Mouse (Mus musculus): ENCODE results near the gene Spata13. TPM values are rescaled to one million over a fixed set of nuclear protein-coding genes. Genes with fewer than 3 reads are reported as not detected.
A peak's percentile ranks its signal among the peaks of the same experiment; 100 is the strongest.

Gene Spata13
- polyA plus RNA-seq, 1 experiment from 2014 or later, result 79.6 TPM

- Histone ChIP-seq H3K4me3 (no peak overlapping the region), H3K36me3 (peaks cover 12% of the 10 kb centered on the region), H3K27me3 (no peaks in the 10 kb centered on the region), H3K27ac (replicated peaks) (0 out of 2 replicates have a peak overlapping the region, but pooled peaks have one; percentile 4), H3K4me1 (peaks cover 93% of the 10 kb centered on the region), H3K9ac (replicated peaks) (no peak overlapping the region), H3K9me3 (no peaks in the 10 kb centered on the region), H3K4me2 (replicated peaks) (no peak overlapping the region; the same call in 1 of the 2 replicates)
- WGBS, result 75% methylated on average over 6 of the region's 6 CpGs
- no peak for ATAC-seq (ENCODE audit: low FRiP score, low read depth)
Observed at GRCm38 (mm10) chr14:60641120-60641519, 7.3 kb downstream of the Spata13 start.

- no peak for ATAC-seq (ENCODE audit: low FRiP score, low read depth)
- 78% methylated on average over 1 of the region's 1 CpGs for WGBS
Observed at GRCm38 (mm10) chr14:60642131-60642530, 8.3 kb downstream of the Spata13 start.

GRCm38 (mm10) chr14:60643098-60643870 is 9.5 kb downstream of the Spata13 start:
- 19% methylated on average over 14 of the region's 14 CpGs for WGBS
- no peaks in the 10 kb centered on the region for H3K9me3 ChIP-seq
- peak overlapping the region; percentile 86 for H3K27ac ChIP-seq (replicated peaks)
- no peak overlapping the region for H3K9ac ChIP-seq (replicated peaks)
- no peaks in the 10 kb centered on the region for H3K36me3 ChIP-seq
- ATAC-seq (ENCODE audit: low FRiP score, low read depth), result peak; percentile 91
- H3K4me2 ChIP-seq (replicated peaks), result peak overlapping the region; percentile 39
- H3K4me1 ChIP-seq, result peaks cover 84% of the 10 kb centered on the region
- no peaks in the 10 kb centered on the region for H3K27me3 ChIP-seq
- peak overlapping the region; percentile 10; the same call in 1 of the 2 replicates for H3K4me3 ChIP-seq

More at GRCm38 (mm10) chr14:60642131-60642530, 8.3 kb downstream of the Spata13 start:
- H3K27ac ChIP-seq (replicated peaks), result peak overlapping the region; percentile 86
- peaks cover 11% of the 10 kb centered on the region for H3K36me3 ChIP-seq
- H3K4me1 ChIP-seq, result peaks cover 90% of the 10 kb centered on the region
- peak overlapping the region; percentile 39 for H3K4me2 ChIP-seq (replicated peaks)
- no peaks in the 10 kb centered on the region for H3K27me3 ChIP-seq
- H3K9me3 ChIP-seq, result no peaks in the 10 kb centered on the region
- no peak overlapping the region for H3K4me3 ChIP-seq
- no peak overlapping the region for H3K9ac ChIP-seq (replicated peaks)

GRCm38 (mm10) chr14:60646373-60646772 is 12.6 kb downstream of the Spata13 start:
- 78% methylated on average over 5 of the region's 5 CpGs for WGBS
- peaks cover 60% of the 10 kb centered on the region for H3K4me1 ChIP-seq
- ATAC-seq (ENCODE audit: low FRiP score, low read depth), result no peak
- H3K4me2 ChIP-seq (replicated peaks), result no peak overlapping the region
- no peak overlapping the region for H3K27ac ChIP-seq (replicated peaks)
- H3K9ac ChIP-seq (replicated peaks), result no peak overlapping the region
- H3K4me3 ChIP-seq, result no peak overlapping the region
- H3K36me3 ChIP-seq, result no peaks in the 10 kb centered on the region
- no peaks in the 10 kb centered on the region for H3K27me3 ChIP-seq
- no peaks in the 10 kb centered on the region for H3K9me3 ChIP-seq

GRCm38 (mm10) chr14:60647885-60648284 is 14.1 kb downstream of the Spata13 start:
- no peaks in the 10 kb centered on the region for H3K27me3 ChIP-seq
- no peak for ATAC-seq (ENCODE audit: low FRiP score, low read depth)
- peaks cover 51% of the 10 kb centered on the region for H3K4me1 ChIP-seq
- H3K36me3 ChIP-seq, result no peaks in the 10 kb centered on the region
- no peak overlapping the region for H3K27ac ChIP-seq (replicated peaks)
- H3K4me3 ChIP-seq, result no peak overlapping the region
- H3K9ac ChIP-seq (replicated peaks), result no peak overlapping the region
- no peaks in the 10 kb centered on the region for H3K9me3 ChIP-seq
- 89% methylated on average over 7 of the region's 7 CpGs for WGBS
- no peak overlapping the region for H3K4me2 ChIP-seq (replicated peaks)

GRCm38 (mm10) chr14:60648956-60649355 is 15.2 kb downstream of the Spata13 start:
- Histone ChIP-seq H3K27ac (replicated peaks) (no peak overlapping the region), H3K36me3 (no peaks in the 10 kb centered on the region), H3K27me3 (no peaks in the 10 kb centered on the region), H3K4me2 (replicated peaks) (no peak overlapping the region), H3K4me3 (no peak overlapping the region), H3K4me1 (peaks cover 46% of the 10 kb centered on the region), H3K9ac (replicated peaks) (no peak overlapping the region), H3K9me3 (no peaks in the 10 kb centered on the region)
- WGBS, result 100% methylated on average over 1 of the region's 1 CpGs
- ATAC-seq (ENCODE audit: low FRiP score, low read depth), result no peak

- H3K4me2 ChIP-seq (replicated peaks), result no peak overlapping the region
- H3K4me1 ChIP-seq, result peaks cover 21% of the 10 kb centered on the region
- ATAC-seq (ENCODE audit: low FRiP score, low read depth), result no peak
- no peak overlapping the region for H3K27ac ChIP-seq (replicated peaks)
- H3K4me3 ChIP-seq, result no peak overlapping the region
- no peaks in the 10 kb centered on the region for H3K27me3 ChIP-seq
- no peak overlapping the region for H3K9ac ChIP-seq (replicated peaks)
- 75% methylated on average over 4 of the region's 4 CpGs for WGBS
- H3K9me3 ChIP-seq, result no peaks in the 10 kb centered on the region
- 0 out of 2 replicates have a peak, but pooled peaks cover 5% of the 10 kb centered on the region for H3K36me3 ChIP-seq
Observed at GRCm38 (mm10) chr14:60653184-60653583, 19.4 kb downstream of the Spata13 start.

GRCm38 (mm10) chr14:60653977-60654376 is 20.2 kb downstream of the Spata13 start:
- Histone ChIP-seq H3K4me1 (peaks cover 21% of the 10 kb centered on the region), H3K4me3 (no peak overlapping the region), H3K36me3 (0 out of 2 replicates have a peak, but pooled peaks cover 5% of the 10 kb centered on the region), H3K9me3 (no peaks in the 10 kb centered on the region), H3K27me3 (no peaks in the 10 kb centered on the region), H3K4me2 (replicated peaks) (no peak overlapping the region), H3K27ac (replicated peaks) (no peak overlapping the region), H3K9ac (replicated peaks) (no peak overlapping the region)
- 85% methylated on average over 5 of the region's 5 CpGs for WGBS
- ATAC-seq (ENCODE audit: low FRiP score, low read depth), result no peak

- Histone ChIP-seq H3K36me3 (0 out of 2 replicates have a peak, but pooled peaks cover 5% of the 10 kb centered on the region), H3K4me3 (no peak overlapping the region), H3K27me3 (no peaks in the 10 kb centered on the region), H3K27ac (replicated peaks) (no peak overlapping the region), H3K9ac (replicated peaks) (no peak overlapping the region), H3K9me3 (no peaks in the 10 kb centered on the region), H3K4me1 (peaks cover 21% of the 10 kb centered on the region), H3K4me2 (replicated peaks) (no peak overlapping the region)
- 88% methylated on average over 11 of the region's 11 CpGs for WGBS
- no peak for ATAC-seq (ENCODE audit: low FRiP score, low read depth)
Observed at GRCm38 (mm10) chr14:60654708-60655107, 20.9 kb downstream of the Spata13 start.

GRCm38 (mm10) chr14:60655941-60656700 is 22.3 kb downstream of the Spata13 start:
- H3K9ac ChIP-seq (replicated peaks), result no peak overlapping the region
- H3K9me3 ChIP-seq, result no peaks in the 10 kb centered on the region
- no peak overlapping the region for H3K27ac ChIP-seq (replicated peaks)
- no peak for ATAC-seq (ENCODE audit: low FRiP score, low read depth)
- H3K36me3 ChIP-seq, result peaks cover 11% of the 10 kb centered on the region; the same call in 1 of the 2 replicates
- no peaks in the 10 kb centered on the region for H3K27me3 ChIP-seq
- H3K4me1 ChIP-seq, result peaks cover 18% of the 10 kb centered on the region
- H3K4me2 ChIP-seq (replicated peaks), result no peak overlapping the region
- no peak overlapping the region for H3K4me3 ChIP-seq
- 89% methylated on average over 15 of the region's 15 CpGs for WGBS

GRCm38 (mm10) chr14:60656701-60657085 is 22.9 kb downstream of the Spata13 start:
- no peak for ATAC-seq (ENCODE audit: low FRiP score, low read depth)
- H3K27ac ChIP-seq (replicated peaks), result no peak overlapping the region
- no peak overlapping the region for H3K4me2 ChIP-seq (replicated peaks)
- WGBS, result 96% methylated on average over 11 of the region's 11 CpGs
- peaks cover 16% of the 10 kb centered on the region for H3K4me1 ChIP-seq
- no peaks in the 10 kb centered on the region for H3K9me3 ChIP-seq
- no peak overlapping the region for H3K4me3 ChIP-seq
- H3K27me3 ChIP-seq, result no peaks in the 10 kb centered on the region
- H3K9ac ChIP-seq (replicated peaks), result no peak overlapping the region
- H3K36me3 ChIP-seq, result peaks cover 17% of the 10 kb centered on the region

- Histone ChIP-seq H3K9ac (replicated peaks) (no peak overlapping the region), H3K4me3 (no peak overlapping the region), H3K27ac (replicated peaks) (no peak overlapping the region), H3K27me3 (no peaks in the 10 kb centered on the region), H3K4me1 (peaks cover 12% of the 10 kb centered on the region; the same call in 1 of the 2 replicates), H3K4me2 (replicated peaks) (no peak overlapping the region), H3K9me3 (no peaks in the 10 kb centered on the region), H3K36me3 (peaks cover 18% of the 10 kb centered on the region)
- ATAC-seq (ENCODE audit: low FRiP score, low read depth), result no peak
- 84% methylated on average over 2 of the region's 2 CpGs for WGBS
Observed at GRCm38 (mm10) chr14:60657891-60658290, 24.1 kb downstream of the Spata13 start.

All from midbrain, embryonic 12.5 days (tissue).